Mouse (Mus musculus) left cerebral cortex, postnatal 14 days (tissue): Measurements from ENCODE around the gene Ntn3. TPM values are rescaled to one million over a fixed set of nuclear protein-coding genes. Genes with fewer than 3 reads are reported as not detected.

Experiments used
- DNase-seq, 2 experiments: peaks; one replicate each; pipeline ENCODE4 v3.0.0; 2021 to 2022; ENCODE audit warnings: low spot score in 2 of 2, mixed read lengths in 1 of 2
- intact Hi-C: fragments of 180-260 bp; cut with DNase I; formaldehyde crosslinking; loops from one replicate; pipeline ENCODE4 v1.15.1; 2025
- microRNA-seq, 2 experiments: library from miRNA; unstranded; fragments of <30 nt; microRNA quantifications; one replicate each; pipeline ENCODE4 v1.2.0; 2022
- total RNA-seq, 2 experiments: library from RNA; stranded (reverse); gene quantifications; 2 replicates each; pipeline ENCODE4 v1.2.3; 2021

Ntn3 gene
- total RNA-seq, 2 experiments from 2014 or later: 11.0 to 12.6 TPM

- peak; percentile 99 to 100 for DNase-seq
- intact Hi-C loops: no loop called here
Measured at GRCm38 (mm10) chr17:24163176-24163962, 46.0 kb downstream of the Ntn3 start, which contains the start of gene Amdhd2. Amdhd2 (minus strand) TSS chr17:24163766.

GRCm38 (mm10) chr17:24162584-24163175 lies 46.7 kb downstream of the Ntn3 start:
- DNase-seq: no peak
- intact Hi-C loops: no loop called here

GRCm38 (mm10) chr17:24161466-24161865 lies 47.9 kb downstream of the Ntn3 start:
- no peak for DNase-seq
- intact Hi-C loops: no loop called here

GRCm38 (mm10) chr17:24157526-24157925 lies 51.8 kb downstream of the Ntn3 start:
- intact Hi-C loops: no loop called here
- no peak for DNase-seq

DNA sequence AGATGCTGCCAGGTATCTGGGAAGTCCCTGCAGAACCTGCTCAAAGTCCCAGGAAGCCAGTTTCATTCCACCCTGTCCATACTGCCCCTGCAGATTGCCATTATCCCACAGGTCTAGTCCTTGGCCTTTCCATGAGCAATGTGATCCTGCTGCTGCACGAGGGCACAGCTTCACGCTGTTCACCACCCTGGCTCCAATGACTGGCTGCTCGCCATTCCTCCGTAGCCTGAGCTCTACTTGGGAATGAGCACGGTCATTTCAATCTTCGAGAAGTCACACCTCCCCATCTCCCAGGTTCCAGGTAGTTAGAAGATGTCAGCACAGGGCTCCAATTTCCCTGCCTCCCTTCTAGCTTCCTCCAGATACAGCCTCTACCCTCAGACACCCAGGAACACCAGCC lies 52.2 kb downstream of the Ntn3 start:
- DNase-seq: no peak
- intact Hi-C loops: no loop called here

GRCm38 (mm10) chr17:24156394-24156793 lies 52.9 kb downstream of the Ntn3 start:
- intact Hi-C loops: no loop called here
- no peak for DNase-seq

DNA sequence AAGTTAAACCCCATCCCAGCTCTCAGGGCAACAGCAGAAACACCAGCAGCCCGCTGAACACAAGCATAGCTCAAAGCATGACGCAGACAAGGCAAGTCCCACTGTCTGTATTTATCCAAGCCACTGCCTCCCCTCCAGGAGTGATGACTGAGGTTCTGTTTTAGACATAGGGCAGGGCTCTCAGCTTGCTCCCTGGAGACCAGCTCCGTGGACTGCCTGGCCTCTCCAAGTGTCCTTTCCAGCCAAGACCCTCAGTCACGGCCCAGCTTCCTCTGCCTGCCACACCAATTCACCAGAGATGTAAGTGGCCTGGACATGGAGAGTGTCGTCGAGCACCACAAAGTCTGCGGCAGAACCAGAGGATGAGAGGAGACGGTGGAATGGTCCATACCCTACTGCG lies 53.6 kb downstream of the Ntn3 start:
- DNase-seq: no peak
- intact Hi-C loops: no loop called here

- intact Hi-C loops: no loop called here
- no peak for DNase-seq
Measured at GRCm38 (mm10) chr17:24154463-24154862, 54.9 kb downstream of the Ntn3 start.

Small RNA genes lying within 50 kb of the gene (microRNA-seq; reads per million reads assigned to microRNA genes)
- gene Mir5134 (1.0 to 2.4 reads per million in 2 experiments), gene Mir6965 (0 to 0.79 reads per million in 2 experiments)

Other genes with a start within 250 kb of the Ntn3 start
- gene Prss30, start 229.0 kb downstream of the Ntn3 start, total RNA-seq: under 1 TPM; 0.48 to 0.93 TPM
- 1 to 10 TPM; 1.8 to 2.2 TPM for gene Prss22, start 211.4 kb downstream of the Ntn3 start, total RNA-seq
- gene Prss27, start 171.4 kb downstream of the Ntn3 start, total RNA-seq: not detected
- 10 to 100 TPM; 37.6 to 48.3 TPM for gene Kctd5, start 136.0 kb downstream of the Ntn3 start, total RNA-seq
- 10 to 100 TPM; 89.4 to 95.5 TPM for gene Pdpk1, start 58.6 kb downstream of the Ntn3 start, total RNA-seq
- 10 to 100 TPM; 32.4 to 36.1 TPM for gene Amdhd2, start 45.8 kb downstream of the Ntn3 start, total RNA-seq
- 1,000 to 10,000 TPM; 1,506 to 1,590 TPM for gene Atp6v0c, start 39.8 kb downstream of the Ntn3 start, total RNA-seq
- gene Tbc1d24, start 4.0 kb downstream of the Ntn3 start, total RNA-seq: 10 to 100 TPM; 71.1 to 72.5 TPM
- 10 to 100 TPM in 1 of 2 experiments, 1 to 10 TPM in 1; 8.7 to 10.1 TPM for gene Tedc2, start 11.3 kb upstream of the Ntn3 start, total RNA-seq
- gene Ccnf, start 42.0 kb upstream of the Ntn3 start, total RNA-seq: 1 to 10 TPM; 6.2 to 6.7 TPM
- gene Abca17, start 141.5 kb upstream of the Ntn3 start, total RNA-seq: 1 to 10 TPM in 1 of 2 experiments, under 1 TPM in 1; 0.77 to 1.3 TPM
- gene Abca3, start 142.4 kb upstream of the Ntn3 start, total RNA-seq: 100 to 1,000 TPM; 111 to 118 TPM
- 100 to 1,000 TPM; 141 to 145 TPM for gene Rnps1, start 205.0 kb upstream of the Ntn3 start, total RNA-seq
- 10 to 100 TPM; 22.3 to 22.4 TPM for gene Eci1, start 217.1 kb upstream of the Ntn3 start, total RNA-seq
- 1 to 10 TPM; 4.8 to 6.5 TPM for gene Dnase1l2, start 233.6 kb upstream of the Ntn3 start, total RNA-seq